Mouse (Mus musculus) adrenal gland, postnatal 0 days (tissue): Measurements from ENCODE around the gene Prdm5. TPM values are rescaled to one million over a fixed set of nuclear protein-coding genes. Genes with fewer than 3 reads are reported as not detected.

Source experiments
- polyA plus RNA-seq: library from polyadenylated mRNA; unstranded; fragments of >200 nt; fragmentation: Nextera tagmentation; extraction: Ambion mirVana; gene quantifications from 2 replicates; pipeline ENCODE4 v1.2.1, GENCODE M21; 2015

Gene Prdm5
- 15.2 and 19.1 TPM in 2 replicates for polyA plus RNA-seq

DNA sequence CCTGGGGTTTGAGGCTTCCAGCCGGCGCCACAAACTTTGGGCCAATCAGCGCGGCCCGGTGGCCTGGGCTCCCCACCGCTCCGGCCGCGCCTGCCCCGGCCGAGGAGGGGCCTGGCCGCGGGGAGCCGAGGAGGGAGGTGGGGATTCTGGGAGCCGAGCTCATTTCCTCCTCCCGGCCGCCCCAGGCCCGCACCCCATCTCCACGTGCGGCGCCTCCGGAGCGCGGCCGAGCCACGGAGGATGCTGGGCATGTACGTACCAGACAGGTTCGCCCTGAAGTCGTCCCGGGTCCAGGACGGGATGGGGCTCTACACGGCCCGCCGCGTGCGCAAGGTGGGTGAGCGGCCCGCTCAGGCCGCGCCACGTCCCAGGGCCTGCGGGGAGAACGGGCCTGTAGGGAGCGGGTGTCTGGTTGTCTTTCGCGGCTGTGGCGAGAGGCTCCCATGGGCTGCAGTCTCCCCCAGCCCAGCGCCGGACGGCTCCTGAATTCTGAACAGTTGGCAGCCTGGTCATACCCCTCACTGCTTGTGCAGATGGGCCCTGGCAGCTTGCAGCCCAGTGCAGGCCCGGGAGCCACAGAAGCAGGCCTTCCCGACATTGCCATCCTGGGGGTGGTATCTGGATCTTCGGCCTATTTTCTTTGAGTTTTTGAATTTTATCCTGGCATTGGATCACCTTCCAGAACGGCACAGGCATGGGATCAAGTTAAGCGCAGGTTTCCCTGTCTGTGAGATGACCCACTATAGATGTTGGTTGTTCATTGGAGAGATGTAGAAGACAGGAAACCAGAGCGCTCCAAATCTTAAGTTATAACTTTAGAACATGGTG is at the start of gene Prdm5:
Gene Prdm5, plus strand, starts transcription at position 128 of the 828 bp plus-strand sequence.

DNA sequence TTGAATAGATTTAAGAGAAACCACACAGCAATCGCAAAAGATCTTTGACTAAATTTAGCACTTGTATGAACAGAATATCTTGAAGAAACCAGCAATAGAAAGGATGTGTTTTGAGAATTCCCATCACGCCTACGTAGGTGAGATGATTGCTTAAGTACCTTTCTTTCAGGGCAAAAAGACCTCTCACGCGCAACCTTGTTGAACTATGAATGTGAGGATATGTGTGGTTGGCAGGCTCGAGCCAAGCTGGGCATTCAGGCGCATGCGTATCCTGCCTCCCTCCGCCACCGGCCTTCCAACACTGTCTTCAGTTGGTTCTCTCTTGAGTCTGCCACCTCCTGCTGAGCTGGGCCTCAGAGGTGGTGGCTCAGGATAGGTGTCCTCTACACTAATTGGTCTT is 173.5 kb downstream of the Prdm5 start, which contains the start of gene 4930544G11Rik:
Gene 4930544G11Rik, plus strand, starts transcription at position 301 of the 400 bp plus-strand sequence.

Other genes with a start within 250 kb of the Prdm5 start
- 2.3 TPM in 2 replicates for gene Ndnf, start 107.4 kb upstream of the Prdm5 start, polyA plus RNA-seq
- not detected in 2 replicates for gene 4930544G11Rik, start 173.6 kb downstream of the Prdm5 start, polyA plus RNA-seq